Mouse (Mus musculus) C2C12 (cell line): ENCODE data around the gene Pla2g15. TPM values are rescaled to one million over a fixed set of nuclear protein-coding genes. Genes with fewer than 3 reads are reported as not detected.

ENCODE experiments used
- H3K27me3 ChIP-seq: one replicate; pipeline ENCODE4 v1.6.1; 2011; ENCODE audit not compliant: control insufficient read depth, insufficient read depth, insufficient read length
- H3K36me3 ChIP-seq: one replicate; pipeline ENCODE4 v1.6.1; 2011; ENCODE audit not compliant: control insufficient read depth, insufficient read depth
- H3K4me3 ChIP-seq: one replicate; pipeline ENCODE4 v1.5.1; 2011; ENCODE audit warnings: mild to moderate bottlenecking, control low read depth; ENCODE audit not compliant: poor library complexity, insufficient read depth, severe bottlenecking
- H3K79me2 ChIP-seq: one replicate; pipeline ENCODE4 v1.6.1; 2011; ENCODE audit not compliant: control insufficient read depth, insufficient read depth
- H3K79me3 ChIP-seq: one replicate; pipeline ENCODE4 v1.6.1; 2011; ENCODE audit warnings: low read depth, control low read depth
- H3ac ChIP-seq: one replicate; pipeline ENCODE3; 2011; ENCODE audit warnings: low read depth; ENCODE audit not compliant: control insufficient read depth, insufficient read length
- CEBPB ChIP-seq: IDR thresholded peaks from one replicate; pipeline ENCODE4 v1.6.1; 2011; ENCODE audit warnings: low read depth, mild to moderate bottlenecking, control low read depth, moderate library complexity
- CTCF ChIP-seq: IDR thresholded peaks from one replicate; pipeline ENCODE4 v1.5.1; 2011; ENCODE audit not compliant: control insufficient read depth, insufficient read depth, insufficient read length
- FOSL1 ChIP-seq: IDR thresholded peaks from one replicate; pipeline ENCODE4 v1.8.0; 2011; ENCODE audit warnings: mild to moderate bottlenecking, low read length; ENCODE audit not compliant: poor library complexity, insufficient read depth, severe bottlenecking
- MAX ChIP-seq: IDR thresholded peaks from one replicate; pipeline ENCODE4 v1.6.1; 2011; ENCODE audit warnings: mild to moderate bottlenecking, control low read depth
- MYOD1 ChIP-seq: IDR thresholded peaks from one replicate; pipeline ENCODE4 v1.6.1; 2011; ENCODE audit warnings: low read depth; ENCODE audit not compliant: control insufficient read depth, insufficient read length
- MYOG ChIP-seq: IDR thresholded peaks from one replicate; pipeline ENCODE4 v1.6.1; 2011; ENCODE audit not compliant: control insufficient read depth, insufficient read length; ENCODE audit errors: extremely low read depth
- USF1 ChIP-seq: IDR thresholded peaks from one replicate; pipeline ENCODE4 v1.6.1; 2011; ENCODE audit warnings: low read depth, mild to moderate bottlenecking, control low read depth, moderate library complexity
- polyA plus RNA-seq: library from polyadenylated mRNA; unstranded; fragments of >200 nt; fragmentation: generic; extraction: Trizol; gene quantifications from one replicate; pipeline ENCODE4 v1.2.1, GENCODE M21; 2012; ENCODE audit warnings: missing spikeins

Pla2g15 gene
- polyA plus RNA-seq, 1 experiment, result 13.0 TPM

- Histone ChIP-seq H3K27me3 (no peaks in the 10 kb centered on the region), H3ac (peak overlapping the region; percentile 77), H3K79me2 (peaks cover 21% of the 10 kb centered on the region), H3K79me3 (peaks cover 4% of the 10 kb centered on the region), H3K36me3 (no peaks in the 10 kb centered on the region), H3K4me3 (peak overlapping the region; percentile 73)
- TF ChIP-seq MAX (no peak), MYOD1 (no peak), MYOG (no peak), FOSL1 (no peak), CTCF (no peak), CEBPB (no peak), USF1 (no peak)
These were observed 428 bp downstream of the Pla2g15 start for GRCm38 (mm10) chr8:106150653-106151000.

GRCm38 (mm10) chr8:106151041-106151440 is 842 bp downstream of the Pla2g15 start:
- H3ac ChIP-seq, result peak overlapping the region; percentile 77

GRCm38 (mm10) chr8:106152876-106153275 is 2.7 kb downstream of the Pla2g15 start:
- Histone ChIP-seq H3ac (no peak overlapping the region), H3K4me3 (no peak overlapping the region), H3K36me3 (peaks cover 14% of the 10 kb centered on the region), H3K79me2 (peaks cover 21% of the 10 kb centered on the region), H3K27me3 (no peaks in the 10 kb centered on the region), H3K79me3 (peaks cover 4% of the 10 kb centered on the region)
- TF ChIP-seq USF1 (no peak), MAX (no peak), CEBPB (no peak), CTCF (no peak), FOSL1 (no peak), MYOG (no peak), MYOD1 (no peak)

More at GRCm38 (mm10) chr8:106151041-106151440, 842 bp downstream of the Pla2g15 start:
- Histone ChIP-seq H3K27me3 (no peaks in the 10 kb centered on the region), H3K79me2 (peaks cover 21% of the 10 kb centered on the region), H3K79me3 (peaks cover 4% of the 10 kb centered on the region), H3K4me3 (peak overlapping the region; percentile 73), H3K36me3 (peaks cover 1% of the 10 kb centered on the region)
- no peak for TF ChIP-seq MYOG
- TF ChIP-seq CTCF, result no peak
- TF ChIP-seq MYOD1, result no peak
- no peak for TF ChIP-seq FOSL1
- TF ChIP-seq USF1, result no peak
- no peak for TF ChIP-seq CEBPB
- no peak for TF ChIP-seq MAX

GRCm38 (mm10) chr8:106157419-106157818 is 7.2 kb downstream of the Pla2g15 start:
- H3K79me2 ChIP-seq, result no peaks in the 10 kb centered on the region
- H3ac ChIP-seq, result no peak overlapping the region
- H3K4me3 ChIP-seq, result no peak overlapping the region
- H3K27me3 ChIP-seq, result no peaks in the 10 kb centered on the region
- no peak for TF ChIP-seq CEBPB
- TF ChIP-seq MYOG, result no peak
- no peak for TF ChIP-seq FOSL1
- TF ChIP-seq MAX, result no peak
- TF ChIP-seq CTCF, result no peak
- TF ChIP-seq MYOD1, result no peak
- no peak for TF ChIP-seq USF1
- H3K79me3 ChIP-seq, result no peaks in the 10 kb centered on the region
- H3K36me3 ChIP-seq, result peaks cover 29% of the 10 kb centered on the region

- Histone ChIP-seq H3ac (no peak overlapping the region), H3K36me3 (peaks cover 29% of the 10 kb centered on the region), H3K4me3 (no peak overlapping the region), H3K79me3 (no peaks in the 10 kb centered on the region), H3K79me2 (no peaks in the 10 kb centered on the region), H3K27me3 (no peaks in the 10 kb centered on the region)
- TF ChIP-seq FOSL1 (no peak), CEBPB (no peak), MYOD1 (no peak), MYOG (no peak), MAX (no peak), USF1 (no peak), CTCF (no peak)
These were observed 8.2 kb downstream of the Pla2g15 start for GRCm38 (mm10) chr8:106158381-106158780.

- Histone ChIP-seq H3K27me3 (no peaks in the 10 kb centered on the region), H3ac (no peak overlapping the region), H3K36me3 (peaks cover 36% of the 10 kb centered on the region), H3K79me3 (no peaks in the 10 kb centered on the region), H3K79me2 (no peaks in the 10 kb centered on the region), H3K4me3 (no peak overlapping the region)
- no peak for TF ChIP-seq CEBPB
- TF ChIP-seq FOSL1, result no peak
- TF ChIP-seq MYOG, result no peak
- TF ChIP-seq USF1, result no peak
- TF ChIP-seq MYOD1, result no peak
- no peak for TF ChIP-seq MAX
- TF ChIP-seq CTCF, result no peak
These were observed 9.7 kb downstream of the Pla2g15 start for GRCm38 (mm10) chr8:106159876-106160275.
